Mouse (Mus musculus): ENCODE results near the gene Lrrc26.
A peak's percentile ranks its signal among the peaks of the same experiment; 100 is the strongest.
"Not testable (repeated sequence)": the region's sequence is repeated elsewhere in the genome, so short reads cannot be mapped to it uniquely, and the experiment has no call there.

Gene Lrrc26

GRCm38 (mm10) chr2:25289651-25290050 is at the start of gene Lrrc26:
Gene Lrrc26 (plus strand): TSS chr2:25289915.
- DNase-seq = no peak

- no peak for DNase-seq
These were observed 49.4 kb upstream of the Lrrc26 start for GRCm38 (mm10) chr2:25240310-25240709.

GRCm38 (mm10) chr2:25240723-25241437 is 48.8 kb upstream of the Lrrc26 start:
- peak; percentile 76 for DNase-seq

- no peak for DNase-seq
These were observed 48.3 kb upstream of the Lrrc26 start for GRCm38 (mm10) chr2:25241438-25241775.

GRCm38 (mm10) chr2:25242101-25242506 is 47.6 kb upstream of the Lrrc26 start, which contains the start of the genes Rnf208 and Cysrt1:
Gene Rnf208 (plus strand): TSS chr2:25242255.
Gene Cysrt1 (minus strand): TSS chr2:25242452.
- DNase-seq = no peak

DNA sequence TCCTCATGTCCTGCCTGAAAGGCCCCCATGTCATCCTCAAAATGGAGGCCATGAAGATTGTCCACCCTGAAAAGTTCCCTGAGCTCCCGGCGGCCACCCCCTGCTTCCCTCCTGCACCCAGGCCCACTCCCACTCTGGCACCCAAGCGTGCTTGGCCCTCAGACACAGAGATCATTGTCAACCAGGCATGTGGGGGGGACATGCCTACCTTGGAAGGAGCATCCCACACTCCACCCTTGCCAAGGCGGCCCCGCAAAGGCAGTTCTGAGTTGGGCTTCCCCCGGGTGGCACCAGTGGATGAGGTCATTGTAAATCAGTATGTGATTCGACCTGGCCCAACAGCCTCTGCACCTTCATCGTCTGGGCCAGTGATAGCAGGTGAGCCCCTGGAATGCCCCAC is 46.4 kb upstream of the Lrrc26 start:
- DNase-seq = no peak

DNA sequence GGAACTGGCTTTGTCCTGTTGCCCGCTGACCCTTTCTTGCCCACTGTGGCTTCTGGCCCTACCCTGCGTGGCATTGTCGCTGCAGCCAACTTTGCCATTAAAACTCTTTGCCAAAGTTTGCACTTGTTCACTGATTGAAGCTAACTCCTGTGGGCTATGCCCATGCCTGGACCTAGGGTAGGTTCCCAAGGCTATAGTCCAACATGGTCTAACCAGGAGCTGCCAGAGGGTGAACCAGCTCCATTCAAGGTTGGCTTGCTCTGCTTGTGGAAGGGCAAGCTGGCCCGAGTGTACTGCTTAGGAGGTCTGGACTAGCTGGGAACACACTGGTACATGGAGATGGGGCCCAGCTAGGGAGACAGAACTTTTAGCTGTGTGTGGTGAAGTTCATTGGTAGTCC is 45.6 kb upstream of the Lrrc26 start:
- no peak for DNase-seq

GRCm38 (mm10) chr2:25246183-25247072 is 43.3 kb upstream of the Lrrc26 start, which contains the start of gene AL732309.1:
Gene AL732309.1 (minus strand): TSS chr2:25246863.
- no peak for DNase-seq

DNA sequence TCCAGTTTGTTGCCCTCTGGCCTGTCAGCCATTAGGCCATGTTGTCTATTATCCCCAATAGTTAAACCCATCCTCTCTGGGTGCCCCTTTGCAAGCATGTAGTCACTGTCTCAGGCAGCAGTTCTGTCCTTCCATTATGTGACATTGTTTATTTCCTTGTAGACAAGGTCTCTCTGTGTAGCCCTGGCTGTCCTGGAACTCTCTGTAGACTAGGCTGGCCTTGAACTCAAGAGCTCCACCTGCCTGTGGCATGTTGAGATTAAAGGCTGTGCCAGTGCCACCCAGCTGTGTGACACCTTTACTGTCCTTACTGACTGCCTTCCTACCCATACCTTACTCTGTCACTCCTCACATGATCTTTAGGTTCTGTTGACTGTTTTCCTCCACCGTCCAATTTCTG is 37.4 kb upstream of the Lrrc26 start:
- DNase-seq = no peak

GRCm38 (mm10) chr2:25255284-25255779 is 34.4 kb upstream of the Lrrc26 start, which contains the start of gene Tmem203:
Gene Tmem203 (plus strand): TSS chr2:25255439.
- peak; percentile 92 for DNase-seq

DNA sequence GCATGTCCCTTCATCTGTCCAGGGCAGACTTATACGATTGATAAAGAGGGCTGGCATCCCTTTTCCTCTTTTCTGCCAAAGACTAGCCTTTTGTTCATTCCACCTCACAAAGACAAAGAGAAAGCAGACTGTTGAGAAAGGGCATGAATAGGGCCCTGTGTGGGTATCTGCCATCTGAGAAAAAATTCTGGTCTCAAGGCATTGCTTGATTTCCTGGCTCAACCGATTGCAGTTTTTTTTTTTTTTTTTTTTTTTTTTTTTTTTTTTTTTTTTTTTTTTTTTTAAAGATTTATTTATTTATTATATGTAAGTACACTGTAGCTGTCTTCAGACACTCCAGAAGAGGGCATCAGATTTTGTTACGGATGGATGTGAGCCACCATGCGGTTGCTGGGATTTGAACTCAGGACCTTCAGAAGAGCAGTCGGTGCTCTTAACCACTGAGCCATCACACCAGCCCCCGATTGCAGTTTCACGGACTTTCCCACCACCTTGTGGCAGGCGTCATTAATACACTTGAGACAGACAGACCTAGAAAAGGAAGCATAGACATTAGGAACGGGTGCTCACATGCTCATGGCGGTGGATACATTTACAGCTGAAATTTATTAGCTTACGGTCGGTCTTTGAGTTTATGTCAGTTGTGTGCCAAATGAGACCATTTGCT is 33.1 kb upstream of the Lrrc26 start:
- peak; percentile 59 for DNase-seq

DNA sequence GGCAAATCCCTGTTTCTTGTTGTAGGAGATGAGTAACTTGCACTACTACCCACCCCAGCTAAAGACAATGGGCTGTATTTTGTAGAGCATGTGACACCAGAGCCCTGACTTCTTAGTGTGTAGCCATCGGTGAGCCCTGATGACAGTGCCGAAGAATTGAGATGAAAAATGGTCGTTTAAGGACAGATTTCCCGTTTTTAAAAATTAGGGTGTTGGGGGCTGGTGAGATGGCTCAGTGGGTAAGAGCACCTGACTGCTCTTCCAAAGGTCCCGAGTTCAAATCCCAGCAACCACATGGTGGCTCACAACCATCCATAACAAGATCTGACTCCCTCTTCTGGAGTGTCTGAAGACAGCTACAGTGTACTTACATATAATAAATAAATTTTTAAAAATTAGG is 32.5 kb upstream of the Lrrc26 start:
- not testable (repeated sequence) for DNase-seq

DNA sequence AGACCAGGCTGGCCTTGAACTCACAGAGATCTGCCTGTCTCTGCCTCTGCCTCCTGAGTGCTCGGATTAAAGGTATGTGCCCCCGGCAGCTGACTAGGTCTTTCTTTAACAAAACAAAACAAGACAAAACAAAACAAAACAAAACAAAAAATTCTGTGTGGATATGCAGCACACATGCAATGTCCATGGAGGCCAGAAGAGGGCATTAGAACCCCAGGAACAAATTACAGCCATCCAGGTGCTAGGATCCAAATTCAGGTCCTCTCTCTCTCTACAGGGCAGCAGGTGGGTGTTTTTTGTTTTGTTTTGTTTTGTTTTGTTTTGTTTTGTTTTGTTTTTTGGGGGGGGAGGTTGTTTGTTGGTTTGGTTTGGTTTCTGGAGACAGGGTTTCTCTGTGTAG is 30.8 kb upstream of the Lrrc26 start:
- no peak for DNase-seq

DNA sequence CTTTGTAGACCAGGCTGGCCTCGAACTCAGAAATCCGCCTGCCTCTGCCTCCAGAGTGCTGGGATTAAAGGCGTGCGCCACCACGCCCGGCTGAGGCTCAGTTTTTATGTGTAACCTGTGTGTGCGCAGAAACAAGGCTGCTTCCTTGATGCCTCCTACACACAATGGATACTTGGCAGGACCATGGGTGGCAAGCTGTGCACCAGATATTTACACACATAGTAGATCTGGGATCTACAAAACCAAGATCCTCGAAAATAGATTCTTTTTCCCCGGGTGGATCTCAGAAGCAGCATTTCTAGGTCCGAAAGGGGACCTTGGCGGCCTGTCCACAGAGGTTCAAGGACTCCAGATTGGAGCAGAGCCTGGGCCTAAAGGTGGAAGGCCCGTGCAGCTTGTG is 27.8 kb upstream of the Lrrc26 start:
- no peak for DNase-seq

DNA sequence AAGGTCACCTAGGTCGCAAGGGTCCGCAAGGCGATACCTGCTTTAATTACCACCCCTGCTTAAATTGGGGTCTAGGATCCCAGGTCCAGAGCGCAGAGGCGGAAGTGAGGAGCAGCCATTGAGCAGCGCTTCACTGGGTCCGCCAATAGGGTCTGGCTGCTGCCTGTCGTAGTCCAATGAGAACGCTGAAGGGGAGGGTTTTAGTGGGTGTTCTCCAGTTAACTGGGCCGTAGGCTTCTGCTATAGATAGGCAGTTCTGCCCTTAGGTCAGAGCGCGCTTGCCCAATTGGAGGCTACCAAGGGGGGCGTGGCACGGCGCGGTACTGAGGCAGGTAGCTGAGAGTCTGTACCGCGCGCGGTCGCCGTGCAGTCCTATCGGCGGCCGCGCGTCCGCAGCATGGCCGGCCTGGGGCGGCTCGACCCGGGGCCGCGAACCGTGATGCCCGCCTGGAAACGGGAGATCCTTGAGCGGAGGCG is 27.4 kb upstream of the Lrrc26 start, which contains the start of gene Tprn:
Gene Tprn, plus strand, starts transcription at position 328 of the 477 bp plus-strand sequence.
- DNase-seq = peak; percentile 98

- DNase-seq = peak; percentile 54
These were observed 26.7 kb upstream of the Lrrc26 start for GRCm38 (mm10) chr2:25262795-25263622.

GRCm38 (mm10) chr2:25263623-25264285 is 26.0 kb upstream of the Lrrc26 start:
- DNase-seq = no peak

DNA sequence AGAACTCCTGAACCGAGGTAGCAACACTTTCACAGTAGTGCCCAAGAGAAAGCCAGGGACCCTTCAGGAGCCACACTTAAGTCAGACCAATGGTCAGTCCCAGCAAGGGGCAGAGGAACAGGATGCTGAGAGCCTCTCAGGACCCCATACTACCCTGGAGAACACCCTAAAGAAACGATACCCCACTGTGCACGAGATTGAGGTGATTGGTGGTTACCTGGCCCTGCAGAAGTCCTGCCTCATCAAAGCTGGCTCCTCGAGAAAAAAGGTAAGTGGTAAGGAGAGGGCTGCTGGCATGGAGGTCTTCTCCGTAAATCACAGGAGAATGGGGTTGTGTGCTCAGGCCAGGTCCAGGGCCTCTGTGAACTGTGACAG is 25.4 kb upstream of the Lrrc26 start:
- no peak for DNase-seq

DNA sequence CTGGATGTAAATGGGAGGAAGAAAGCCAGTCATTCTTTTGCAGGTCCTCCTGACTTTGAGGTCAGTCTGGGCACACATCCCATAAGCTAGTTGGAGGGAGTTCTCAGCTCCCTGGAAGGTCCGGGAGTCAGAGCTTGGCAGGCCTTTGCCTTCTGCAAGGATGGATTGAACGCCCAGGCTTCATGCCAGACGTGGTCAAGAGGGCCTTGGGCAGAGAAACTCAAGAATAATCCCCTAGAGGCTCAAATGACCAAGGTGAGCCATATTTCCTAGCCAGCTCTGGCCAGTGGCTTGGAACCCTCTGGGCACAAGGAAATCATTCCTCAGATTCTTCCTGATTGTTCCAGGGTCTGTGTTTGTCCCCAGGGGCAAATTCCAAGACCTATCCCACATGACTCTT is 24.9 kb upstream of the Lrrc26 start:
- DNase-seq = no peak

DNA sequence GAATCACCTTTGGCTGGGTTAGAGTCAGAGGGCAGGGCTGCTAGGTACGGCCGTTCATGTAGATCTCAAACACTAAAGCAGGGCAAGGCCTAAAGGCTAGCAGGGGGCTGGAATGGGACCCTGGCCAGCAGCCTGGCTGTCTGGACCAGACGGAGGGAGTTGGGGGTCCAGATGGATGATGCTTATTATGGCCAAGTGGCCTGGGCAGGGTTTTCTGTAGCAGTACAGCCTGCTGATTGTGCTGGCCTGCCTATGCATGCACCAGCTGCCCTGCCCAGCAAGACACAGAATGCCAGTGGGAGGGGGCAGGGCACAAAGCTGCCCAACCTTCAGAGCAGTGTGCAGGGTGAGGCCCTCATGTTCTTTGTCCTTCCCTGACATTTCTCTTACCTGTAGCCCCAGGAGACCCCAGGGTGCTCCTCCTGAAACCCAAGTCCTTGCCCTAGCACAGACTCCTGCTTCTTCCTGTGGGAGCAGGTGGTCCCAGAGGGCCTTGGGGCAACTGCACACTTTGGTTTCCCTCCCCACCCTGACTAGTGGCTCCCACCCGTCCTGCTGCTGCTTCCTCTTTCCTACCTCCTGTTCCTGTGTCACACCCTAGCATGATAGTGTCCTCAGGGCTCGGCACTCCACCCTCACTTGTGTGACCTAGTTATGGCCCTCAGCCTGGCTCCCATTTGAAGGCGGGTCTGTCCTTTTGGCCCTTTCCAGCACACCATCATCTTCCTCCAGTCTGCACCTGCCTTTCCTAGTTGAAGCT is 23.6 kb upstream of the Lrrc26 start:
- peak; percentile 47 for DNase-seq

GRCm38 (mm10) chr2:25266720-25267119 is 23.0 kb upstream of the Lrrc26 start:
- peak; percentile 51 for DNase-seq

All from liver (tissue).